Mouse (Mus musculus) MEL (cell line): ENCODE results near the gene Ranbp1.
A peak's percentile ranks its signal among the peaks of the same experiment; 100 is the strongest.

Experiments
- CTCF ChIP-seq, 3 experiments: IDR thresholded peaks in 2 of 3; conservative IDR thresholded peaks in 1 of 3; 2 replicates each; pipeline ENCODE4 v1.5.1; 2011 to 2012; ENCODE audit warnings: low read length in 3 of 3, low read depth in 2 of 3, mild to moderate bottlenecking in 2 of 3, improper control_type of control experiment in 1 of 3, inconsistent platforms in 1 of 3, mixed read lengths in 1 of 3, moderate library complexity in 1 of 3; ENCODE audit not compliant: control insufficient read depth in 1 of 3, insufficient read depth in 1 of 3, poor library complexity in 1 of 3, severe bottlenecking in 1 of 3
- EP300 ChIP-seq, 2 experiments: IDR thresholded peaks; 2 replicates each; pipeline ENCODE4 v1.6.1; 2011; ENCODE audit warnings: improper control_type of control experiment in 2 of 2, low read length in 2 of 2, low read depth in 1 of 2, mild to moderate bottlenecking in 1 of 2
- JUND ChIP-seq: IDR thresholded peaks from 2 replicates; pipeline ENCODE4 v1.6.1; 2011; ENCODE audit warnings: low read depth, mild to moderate bottlenecking, improper control_type of control experiment, low read length
- MAX ChIP-seq: IDR thresholded peaks from 2 replicates; pipeline ENCODE4 v1.6.1; 2011; ENCODE audit warnings: low read length, improper control_type of control experiment
- MEF2A ChIP-seq: IDR thresholded peaks from 2 replicates; pipeline ENCODE4 v1.6.1; 2014; ENCODE audit warnings: low read depth, mild to moderate bottlenecking, inconsistent platforms, low read length, improper control_type of control experiment; ENCODE audit not compliant: poor library complexity, insufficient replicate concordance, severe bottlenecking; ENCODE audit errors: extremely low read depth
- POLR2A ChIP-seq, 2 experiments: IDR thresholded peaks; 2 replicates each; pipeline ENCODE4 v1.6.1; 2011 to 2012; ENCODE audit warnings: low read length in 2 of 2, mild to moderate bottlenecking in 2 of 2, control low read depth in 1 of 2, improper control_type of control experiment in 1 of 2, low read depth in 1 of 2, moderate library complexity in 1 of 2; ENCODE audit not compliant: control insufficient read depth in 1 of 2, insufficient read depth in 1 of 2, poor library complexity in 1 of 2
- POLR2AphosphoS2 ChIP-seq: IDR thresholded peaks from 2 replicates; pipeline ENCODE4 v1.6.1; 2011; ENCODE audit warnings: low read length, improper control_type of control experiment
- RAD21 ChIP-seq: IDR thresholded peaks from 2 replicates; pipeline ENCODE4 v1.6.1; 2011; ENCODE audit warnings: mild to moderate bottlenecking, low read depth, low read length, improper control_type of control experiment
- SIN3A ChIP-seq: IDR thresholded peaks from 2 replicates; pipeline ENCODE4 v1.6.1; 2012; ENCODE audit warnings: low read length, improper control_type of control experiment, inconsistent platforms

- TF ChIP-seq SIN3A = peak; percentile 74
- TF ChIP-seq POLR2A (IDR thresholded peaks at IDR 0.05; ENCODE audit: control insufficient read depth in 1 of 2, insufficient read depth in 1 of 2, low read depth in 1 of 2, low read length in 2 of 2, poor library complexity in 1 of 2) = no peak
- TF ChIP-seq POLR2AphosphoS2 = no peak
- TF ChIP-seq CTCF (IDR thresholded peaks at IDR 0.05 in 2 of 3, conservative IDR thresholded peaks at IDR 0.05 in 1 of 3; ENCODE audit: control insufficient read depth in 1 of 3, insufficient read depth in 1 of 3, low read depth in 2 of 3, low read length in 3 of 3, poor library complexity in 1 of 3, severe bottlenecking in 1 of 3) = no peak
- no peak; a peak in 1 of 4 replicates for TF ChIP-seq EP300 (IDR thresholded peaks at IDR 0.05; ENCODE audit: low read depth in 1 of 2, low read length in 2 of 2)
- TF ChIP-seq JUND = no peak
- TF ChIP-seq MEF2A = no peak
- TF ChIP-seq MAX = peak; percentile 69
- TF ChIP-seq RAD21 = no peak
Observed at GRCm38 (mm10) chr16:18247521-18248399, 772 bp downstream of the Ranbp1 start.
